Mouse (Mus musculus) neutrophil, adult 65 days (primary cell): ENCODE data around the gene Mdc1. TPM values are rescaled to one million over a fixed set of nuclear protein-coding genes. Genes with fewer than 3 reads are reported as not detected.

ENCODE experiments used
- total RNA-seq: library from RNA; stranded (reverse); gene quantifications from 2 replicates; pipeline ENCODE4 v1.2.4, GENCODE M21; 2023

Gene Mdc1
- total RNA-seq, result 19.8 and 27.4 TPM in 2 replicates

GRCm38 (mm10) chr17:35841076-35841950 lies at the start of gene Mdc1:
Gene Mdc1, plus strand, starts transcription at chr17:35841515.

GRCm38 (mm10) chr17:35821439-35822430 lies 19.6 kb upstream of the Mdc1 start, which contains the start of gene Ier3:
Gene Ier3, plus strand, starts transcription at chr17:35821684.

GRCm38 (mm10) chr17:35822964-35823937 lies 18.1 kb upstream of the Mdc1 start, which contains the start of gene Flot1:
Gene Flot1, plus strand, starts transcription at chr17:35823230.

GRCm38 (mm10) chr17:35838122-35838544 lies 3.2 kb upstream of the Mdc1 start, which contains the start of gene Tubb5:
Gene Tubb5, minus strand, starts transcription at chr17:35838306.

GRCm38 (mm10) chr17:35861198-35861857 lies 20.0 kb downstream of the Mdc1 start, which contains the start of gene Nrm:
Gene Nrm, plus strand, starts transcription at chr17:35861318.

GRCm38 (mm10) chr17:35865481-35866280 lies 24.4 kb downstream of the Mdc1 start, which contains the start of gene Ppp1r18:
Gene Ppp1r18, plus strand, starts transcription at chr17:35865593.

GRCm38 (mm10) chr17:35879245-35880057 lies 38.1 kb downstream of the Mdc1 start, which contains the start of gene Dhx16:
Gene Dhx16, plus strand, starts transcription at chr17:35879819.

GRCm38 (mm10) chr17:35896781-35897643 lies 55.7 kb downstream of the Mdc1 start, which contains the start of gene 2310061I04Rik:
Gene 2310061I04Rik, minus strand, starts transcription at chr17:35897431.

Other genes starting within 250 kb of the Mdc1 start
- gene Sfta2, start 240.0 kb upstream of the Mdc1 start, total RNA-seq, result not detected in 2 replicates
- not detected in 2 replicates for gene Gm9573, start 214.9 kb upstream of the Mdc1 start, total RNA-seq
- gene Mucl3, start 197.8 kb upstream of the Mdc1 start, total RNA-seq, result not detected in 2 replicates
- 5.3 and 11.6 TPM in 2 replicates for gene Vars2, start 173.9 kb upstream of the Mdc1 start, total RNA-seq
- 4.2 and 5.6 TPM in 2 replicates for gene Gtf2h4, start 167.8 kb upstream of the Mdc1 start, total RNA-seq
- gene Ddr1, start 136.9 kb upstream of the Mdc1 start, total RNA-seq, result 0.13 and 0.25 TPM in 2 replicates
- 146 and 161 TPM in 2 replicates for gene Ier3, start 19.8 kb upstream of the Mdc1 start, total RNA-seq
- gene Flot1, start 18.3 kb upstream of the Mdc1 start, total RNA-seq, result 177 and 218 TPM in 2 replicates
- 358 and 363 TPM in 2 replicates for gene Tubb5, start 3.2 kb upstream of the Mdc1 start, total RNA-seq
- 37.7 and 48.1 TPM in 2 replicates for gene Nrm, start 19.8 kb downstream of the Mdc1 start, total RNA-seq
- 276 and 319 TPM in 2 replicates for gene Ppp1r18, start 24.1 kb downstream of the Mdc1 start, total RNA-seq
- 54.5 and 72.8 TPM in 2 replicates for gene Dhx16, start 38.3 kb downstream of the Mdc1 start, total RNA-seq
- 11.3 and 14.5 TPM in 2 replicates for gene 2310061I04Rik, start 55.9 kb downstream of the Mdc1 start, total RNA-seq
- 10.8 and 12.3 TPM in 2 replicates for gene Atat1, start 68.6 kb downstream of the Mdc1 start, total RNA-seq
- 18.8 and 24.2 TPM in 2 replicates for gene Mrps18b, start 74.9 kb downstream of the Mdc1 start, total RNA-seq
- gene Ppp1r10, start 74.9 kb downstream of the Mdc1 start, total RNA-seq, result 65.3 and 65.4 TPM in 2 replicates
- 66.5 and 97.8 TPM in 2 replicates for gene Abcf1, start 128.2 kb downstream of the Mdc1 start, total RNA-seq
- 43.4 and 73.5 TPM in 2 replicates for gene Gnl1, start 138.3 kb downstream of the Mdc1 start, total RNA-seq
- gene Prr3, start 138.7 kb downstream of the Mdc1 start, total RNA-seq, result 26.3 and 32.8 TPM in 2 replicates
- 37.5 and 37.7 TPM in 2 replicates for gene H2-T24, start 179.0 kb downstream of the Mdc1 start, total RNA-seq
- gene H2-T23, start 191.3 kb downstream of the Mdc1 start, total RNA-seq, result 151 and 156 TPM in 2 replicates
- gene H2-T22, start 201.2 kb downstream of the Mdc1 start, total RNA-seq, result 31.0 and 31.3 TPM in 2 replicates
- gene Gm6034, start 201.4 kb downstream of the Mdc1 start, total RNA-seq, result 0.29 TPM in 1 of 2 replicates, not detected in the other
- 34.1 and 46.2 TPM in 2 replicates for gene Gm11127, start 216.9 kb downstream of the Mdc1 start, total RNA-seq